ENCODE assay signal across 8 mouse cellular contexts in the genomic region with DNA sequence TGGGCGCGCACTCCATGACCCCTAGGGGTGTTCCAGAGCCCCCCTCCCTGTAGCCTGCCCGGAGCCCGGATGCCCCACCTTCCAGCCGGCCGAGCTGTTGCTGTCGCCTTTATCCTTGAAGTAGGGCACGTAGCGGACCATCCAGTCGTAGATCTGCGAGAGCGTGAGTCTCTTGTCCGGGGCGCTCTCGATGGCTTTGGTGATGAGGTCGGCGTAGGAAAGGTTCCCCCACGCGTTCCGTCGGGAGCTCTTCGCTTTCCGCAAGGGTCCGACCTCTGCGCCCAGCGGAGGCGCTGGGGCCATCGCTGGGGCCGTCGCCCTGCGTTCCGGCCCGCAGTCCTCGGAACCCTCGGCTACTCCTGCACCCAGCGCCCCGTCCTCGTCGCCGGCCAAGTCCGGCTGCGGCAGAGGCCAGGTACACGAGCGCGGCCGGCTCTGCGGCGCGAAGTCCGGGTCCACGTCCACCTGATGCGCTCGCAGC. TPM values are rescaled to one million over a fixed set of nuclear protein-coding genes. Genes with fewer than 3 reads are reported as not detected.
A peak's percentile ranks its signal among the peaks of the same experiment; 100 is the strongest.
DNase-seq lines count a peak whose midpoint lies in the region; ATAC-seq lines count a peak whose summit lies in the region.

No protein-coding gene starts in this region.

- DNase-seq in heart, postnatal 25 days (ENCODE audit: low spot score) = no peak
- DNase-seq in Muller cell, postnatal 12 days (ENCODE audit: inconsistent ontology term) = peak; percentile 44
- peak; percentile 57 for DNase-seq in limb, embryonic 10.5 days (ENCODE audit: low spot score)
- peak; percentile 64 for DNase-seq in neural tube, embryonic 10.5 days (ENCODE audit: extremely low spot score, low spot score)
- no peak for DNase-seq in layer of hippocampus, adult 18-20 months (ENCODE audit: low spot score in 2 of 2)

- intact Hi-C loops in heart, postnatal 25 days (cut with DNase I) = loop anchor here (10.0 kb wide), 1 partner anchor 278 kb away; no protein-coding TSS in a partner anchor

- H3K9ac ChIP-seq in heart, embryonic 14.5 days (ENCODE audit: low read length) = peak overlapping the region; percentile 77
- peak overlapping the region; percentile 88 for H3K9ac ChIP-seq in forebrain, embryonic 12.5 days

- H3K27ac ChIP-seq in heart, embryonic 14.5 days (replicated peaks in 1 of 2; ENCODE audit: control insufficient read depth in 1 of 2, insufficient read depth in 1 of 2, low read depth in 2 of 2, low read length in 2 of 2) = no peak overlapping the region
- H3K27ac ChIP-seq in forebrain, embryonic 12.5 days = peak overlapping the region; percentile 78
- H3K27ac ChIP-seq in limb, embryonic 10.5 days = peak overlapping the region; percentile 58

- 0% methylated on average over 38 of the region's 53 CpGs for WGBS in heart, embryonic 14.5 days
- WGBS in forebrain, embryonic 12.5 days = under 1% methylated on average over 53 of the region's 53 CpGs
- 0% methylated on average over 53 of the region's 53 CpGs for WGBS in limb, embryonic 10.5 days

- H3K4me1 ChIP-seq in heart, embryonic 14.5 days (ENCODE audit: control insufficient read depth in 2 of 2, insufficient read depth in 2 of 2, low read length in 2 of 2) = peaks cover 14 to 31% of the 10 kb centered on the region in 2 experiments
- peaks cover 69% of the 10 kb centered on the region for H3K4me1 ChIP-seq in forebrain, embryonic 12.5 days
- peaks cover 50% of the 10 kb centered on the region for H3K4me1 ChIP-seq in limb, embryonic 10.5 days

- no peaks in the 10 kb centered on the region for H3K36me3 ChIP-seq in heart, embryonic 14.5 days (ENCODE audit: control insufficient read depth, insufficient read depth, low read length)
- no peaks in the 10 kb centered on the region for H3K36me3 ChIP-seq in forebrain, embryonic 12.5 days (replicated peaks)
- no peaks in the 10 kb centered on the region for H3K36me3 ChIP-seq in limb, embryonic 10.5 days

- peak overlapping the region; percentile 97 for H3K4me2 ChIP-seq in heart, embryonic 14.5 days (ENCODE audit: low read length)
- peak overlapping the region; percentile 98 for H3K4me2 ChIP-seq in forebrain, embryonic 12.5 days

- no peaks in the 10 kb centered on the region for H3K9me3 ChIP-seq in heart, embryonic 14.5 days (ENCODE audit: control insufficient read depth, low read length)
- no peaks in the 10 kb centered on the region for H3K9me3 ChIP-seq in forebrain, embryonic 12.5 days
- no peaks in the 10 kb centered on the region for H3K9me3 ChIP-seq in limb, embryonic 10.5 days (replicated peaks)

- H3K27me3 ChIP-seq in heart, embryonic 14.5 days (ENCODE audit: control insufficient read depth, insufficient read depth, low read length) = peaks cover 52% of the 10 kb centered on the region
- peaks cover 76% of the 10 kb centered on the region for H3K27me3 ChIP-seq in forebrain, embryonic 12.5 days
- H3K27me3 ChIP-seq in limb, embryonic 10.5 days (ENCODE audit: low read depth, poor library complexity, severe bottlenecking) = peaks cover 96% of the 10 kb centered on the region

- ATAC-seq in heart, embryonic 14.5 days (ENCODE audit: insufficient number of reproducible peaks, insufficient read depth, low FRiP score, low read depth) = no peak
- ATAC-seq in forebrain, embryonic 12.5 days (ENCODE audit: low FRiP score) = no peak
- ATAC-seq in inflammation-experienced regulatory T-cells, adult 6 months = no peak

- peak overlapping the region; percentile 60 to 68 for H3K4me3 ChIP-seq in heart, embryonic 14.5 days (ENCODE audit: control insufficient read depth in 1 of 2, insufficient read depth in 1 of 2, low read depth in 1 of 2, low read length in 2 of 2)
- H3K4me3 ChIP-seq in forebrain, embryonic 12.5 days (replicated peaks) = peak overlapping the region; percentile 75
- peak overlapping the region; percentile 72 for H3K4me3 ChIP-seq in limb, embryonic 10.5 days

RNA-seq across cellular contexts. Expression of gene Foxo6, which starts 0.3 kb away (rescaled TPM):
- 0.18 and 0.24 TPM in 2 replicates for polyA plus RNA-seq in heart, embryonic 14.5 days (2014; fragmentation: Nextera tagmentation; extraction: Ambion mirVana)
- 1 to 10 TPM; 2.6 to 5.6 TPM for total RNA-seq in heart, postnatal 25 days (2021)
- polyA plus RNA-seq in forebrain, embryonic 12.5 days (2016; fragmentation: Nextera tagmentation; extraction: Ambion mirVana) = 0.96 and 1.1 TPM in 2 replicates
- polyA plus RNA-seq in limb, embryonic 10.5 days (2016; fragmentation: Nextera tagmentation; extraction: Ambion mirVana) = not detected in 2 replicates
- not detected for polyA plus RNA-seq in inflammation-experienced regulatory T-cells, adult 6 months (2017; shearing (Covaris generic))
- total RNA-seq in layer of hippocampus, adult 18-20 months (2021) = 10 to 100 TPM; 40.7 to 40.9 TPM

Comparison
In these comparisons a context has a peak if more than half of its experiments do, and no peak if none do; other contexts are left out.
1. H3K27ac ChIP-seq: peak in forebrain, embryonic 12.5 days (single experiment) and limb, embryonic 10.5 days (single experiment); none in heart, embryonic 14.5 days (0 of 2).
2. DNase-seq: peak in Muller cell, postnatal 12 days (single experiment), limb, embryonic 10.5 days (single experiment) and neural tube, embryonic 10.5 days (single experiment); none in heart, postnatal 25 days (single experiment) and layer of hippocampus, adult 18-20 months (0 of 2).
3. Peak in every context shown above with its lines, with median percentiles within 50 percentile points of each other: H3K4me3 ChIP-seq.